Mouse (Mus musculus) limb, embryonic 10.5 days (tissue): ENCODE measurements around the gene Ccl28. TPM values are rescaled to one million over a fixed set of nuclear protein-coding genes. Genes with fewer than 3 reads are reported as not detected.

Experiments used
- polyA plus RNA-seq: library from polyadenylated mRNA; unstranded; fragments of >200 nt; fragmentation: Nextera tagmentation; extraction: Ambion mirVana; gene quantifications from 2 replicates; pipeline ENCODE4 v1.2.1, GENCODE M21; 2016

Ccl28 gene
- polyA plus RNA-seq, 1 experiment from 2014 or later, result 0.10 TPM

Other genes starting within 250 kb of the Ccl28 start
- 86.9 and 93.3 TPM in 2 replicates for gene Paip1, start 195.2 kb upstream of the Ccl28 start, polyA plus RNA-seq
- 75.5 and 83.3 TPM in 2 replicates for gene 4833420G17Rik, start 161.1 kb upstream of the Ccl28 start, polyA plus RNA-seq
- gene Tmem267, start 135.8 kb upstream of the Ccl28 start, polyA plus RNA-seq, result 0.93 and 1.2 TPM in 2 replicates
- 1.0 and 1.3 TPM in 2 replicates for gene 3110070M22Rik, start 135.4 kb upstream of the Ccl28 start, polyA plus RNA-seq
- gene Hmgcs1, start 66.6 kb downstream of the Ccl28 start, polyA plus RNA-seq, result 195 and 225 TPM in 2 replicates
- gene Nim1k, start 132.1 kb downstream of the Ccl28 start, polyA plus RNA-seq, result 1.6 and 1.7 TPM in 2 replicates
- gene Zfp131, start 167.1 kb downstream of the Ccl28 start, polyA plus RNA-seq, result 41.6 and 45.1 TPM in 2 replicates
- gene AF067063, start 206.4 kb downstream of the Ccl28 start, polyA plus RNA-seq, result not detected in 2 replicates
- not detected in 2 replicates for gene D13Ertd608e, start 212.2 kb downstream of the Ccl28 start, polyA plus RNA-seq